Mouse (Mus musculus) bone marrow macrophage, adult 2 months (primary cell): Measurements from ENCODE around the gene Trp53bp1. TPM values are rescaled to one million over a fixed set of nuclear protein-coding genes. Genes with fewer than 3 reads are reported as not detected.
A peak's percentile ranks its signal among the peaks of the same experiment; 100 is the strongest.

Experiments
- H3K27ac ChIP-seq: 2 replicates; pipeline ENCODE4 v1.5.1; 2012; ENCODE audit warnings: low read depth, low read length; ENCODE audit not compliant: insufficient read depth
- H3K4me1 ChIP-seq: 2 replicates; pipeline ENCODE4 v1.6.1; 2012; ENCODE audit warnings: low read length; ENCODE audit not compliant: control insufficient read depth, insufficient read depth
- H3K4me3 ChIP-seq: 2 replicates; pipeline ENCODE4 v1.5.1; 2012; ENCODE audit warnings: mild to moderate bottlenecking, low read length, moderate library complexity; ENCODE audit not compliant: insufficient read depth
- CTCF ChIP-seq: IDR thresholded peaks from 2 replicates; pipeline ENCODE4 v1.5.1; 2012; ENCODE audit warnings: low read depth, mild to moderate bottlenecking, low read length, moderate library complexity
- POLR2A ChIP-seq: IDR thresholded peaks from 2 replicates; pipeline ENCODE4 v1.6.1; 2012; ENCODE audit warnings: mild to moderate bottlenecking, low read depth, low read length, borderline replicate concordance
- polyA plus RNA-seq: library from polyadenylated mRNA; stranded (reverse); fragments of >200 nt; gene quantifications from 2 replicates; pipeline ENCODE4 v1.2.4, GENCODE M21; 2012; ENCODE audit not compliant: missing spikeins, insufficient read depth, insufficient read length

Trp53bp1 gene
- 22.2 and 22.6 TPM in 2 replicates for polyA plus RNA-seq

DNA sequence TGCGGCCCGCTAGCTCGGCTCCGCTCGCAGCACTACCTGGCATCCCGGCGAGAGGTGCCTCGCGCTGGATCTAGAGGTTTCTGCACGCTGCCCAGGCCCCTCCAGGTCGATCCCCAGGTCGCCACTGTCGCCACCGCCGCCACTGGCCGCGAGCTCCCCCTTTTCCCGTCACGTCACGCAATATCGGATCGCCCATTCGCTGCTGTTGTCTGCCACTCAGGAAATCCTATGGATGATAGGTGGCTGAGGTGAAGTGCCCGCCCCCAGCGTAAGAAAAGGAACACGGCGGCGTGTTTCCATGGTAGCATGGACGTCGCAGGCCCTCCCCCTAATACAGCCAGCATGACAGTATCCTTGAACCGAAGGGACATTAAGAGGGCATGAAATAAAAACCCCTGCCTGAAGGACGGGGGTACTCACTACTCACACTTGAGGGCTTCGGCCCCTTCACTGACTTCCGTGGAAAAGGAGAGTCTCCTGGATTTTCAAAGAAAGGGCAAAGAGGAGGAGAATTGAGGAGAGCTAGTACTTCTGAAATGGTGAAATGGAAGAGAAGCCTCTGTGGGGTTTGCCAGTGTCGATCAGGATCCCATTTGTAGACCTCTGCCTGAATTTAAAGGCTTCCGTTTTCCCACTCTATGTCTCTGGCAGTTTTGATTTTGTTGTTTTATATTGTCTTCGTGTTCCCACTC is at the start of gene Trp53bp1:
Trp53bp1 (minus strand) TSS at position 172 of the 692 bp plus-strand sequence.
- Histone ChIP-seq H3K27ac (no peak within 1 kb of the TSS), H3K4me3 (peak within 1 kb of the TSS; percentile 63)

DNA sequence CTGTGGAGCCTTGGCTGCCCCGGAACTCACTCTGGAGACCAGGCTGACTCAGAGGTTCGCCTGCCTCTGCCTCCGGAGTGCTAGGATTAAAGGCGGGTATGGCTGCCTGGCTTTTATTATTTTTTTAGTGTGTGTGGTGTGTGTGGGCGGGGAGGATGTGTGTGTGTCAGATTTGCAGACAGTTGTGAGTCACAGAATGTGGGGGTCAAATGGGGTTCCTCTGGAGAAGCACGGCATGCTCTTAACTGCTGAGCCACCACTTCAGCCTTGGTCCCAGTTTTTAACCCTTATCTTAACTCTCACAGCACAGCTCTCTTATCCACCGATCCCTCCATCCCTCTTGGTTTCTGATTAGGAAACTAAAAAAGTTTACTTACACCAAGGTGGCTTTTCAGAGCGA is 45.1 kb upstream of the Trp53bp1 start:
- Histone ChIP-seq H3K4me1 (peaks cover 10% of the 10 kb centered on the region), H3K27ac (no peak overlapping the region), H3K4me3 (no peak overlapping the region)
- TF ChIP-seq POLR2A (no peak), CTCF (no peak)

More for the DNA sequence above, at the start of gene Trp53bp1:
- H3K4me1 ChIP-seq = peaks cover 13% of the 10 kb centered on the region
- no peak for TF ChIP-seq POLR2A
- TF ChIP-seq CTCF = no peak

DNA sequence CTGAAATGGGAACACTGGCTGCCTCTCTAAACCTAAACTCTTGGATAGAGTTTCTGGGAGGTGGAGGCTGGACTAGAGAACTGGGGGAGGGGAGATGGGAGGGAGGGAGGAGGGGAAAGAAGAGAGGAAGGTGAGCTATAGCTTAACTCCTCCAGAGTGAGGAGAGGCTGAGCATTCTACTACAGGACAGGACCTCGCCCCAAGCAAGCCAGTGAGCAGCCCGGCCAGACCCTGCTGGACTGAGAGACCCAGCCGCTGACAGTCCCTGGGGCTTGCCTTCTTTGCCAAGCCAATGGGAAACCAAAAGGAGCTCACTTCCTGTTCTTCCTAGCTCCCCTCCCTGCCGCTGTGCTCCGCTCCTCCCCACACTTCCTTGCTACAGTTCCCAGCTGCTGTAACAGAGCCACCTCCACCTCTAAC is 37.8 kb upstream of the Trp53bp1 start:
- TF ChIP-seq POLR2A (no peak), CTCF (no peak)
- H3K4me3 ChIP-seq = peak overlapping the region; percentile 27; the same call in 1 of the 2 replicates
- H3K4me1 ChIP-seq = peaks cover 6% of the 10 kb centered on the region
- no peak overlapping the region for H3K27ac ChIP-seq

DNA sequence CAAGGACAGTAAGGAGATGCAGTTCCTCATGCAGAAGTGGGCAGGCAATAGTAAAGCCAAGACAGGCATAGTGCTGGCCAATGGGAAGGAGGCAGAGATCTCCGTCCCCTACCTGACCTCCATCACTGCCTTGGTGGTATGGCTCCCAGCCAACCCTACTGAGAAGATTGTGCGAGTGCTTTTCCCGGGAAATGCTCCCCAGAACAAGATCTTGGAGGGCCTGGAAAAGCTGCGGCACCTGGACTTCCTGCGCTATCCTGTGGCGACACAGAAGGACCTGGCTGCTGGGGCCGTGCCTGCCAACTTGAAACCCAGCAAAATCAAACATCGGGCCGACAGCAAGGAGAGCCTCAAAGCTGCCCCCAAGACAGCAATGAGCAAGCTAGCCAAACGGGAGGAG is 28.8 kb upstream of the Trp53bp1 start:
- TF ChIP-seq CTCF = no peak
- no peak for TF ChIP-seq POLR2A
- Histone ChIP-seq H3K27ac (no peak overlapping the region), H3K4me1 (no peaks in the 10 kb centered on the region), H3K4me3 (no peak overlapping the region)

DNA sequence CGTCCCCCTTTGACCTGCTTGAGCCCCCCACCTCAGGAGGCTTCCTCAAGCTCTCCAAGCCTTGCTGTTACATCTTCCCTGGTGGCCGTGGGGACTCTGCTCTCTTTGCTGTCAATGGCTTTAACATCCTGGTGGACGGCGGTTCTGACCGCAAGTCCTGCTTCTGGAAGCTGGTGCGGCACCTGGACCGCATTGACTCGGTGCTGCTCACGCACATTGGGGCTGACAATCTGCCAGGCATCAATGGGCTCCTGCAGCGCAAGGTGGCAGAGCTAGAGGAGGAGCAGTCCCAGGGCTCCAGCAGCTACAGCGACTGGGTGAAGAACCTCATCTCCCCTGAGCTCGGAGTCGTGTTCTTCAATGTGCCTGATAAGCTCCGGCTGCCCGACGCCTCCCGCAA is 28.3 kb upstream of the Trp53bp1 start:
- TF ChIP-seq CTCF (no peak), POLR2A (no peak)
- Histone ChIP-seq H3K4me1 (peaks cover 5% of the 10 kb centered on the region), H3K27ac (no peak overlapping the region), H3K4me3 (no peak overlapping the region)

DNA sequence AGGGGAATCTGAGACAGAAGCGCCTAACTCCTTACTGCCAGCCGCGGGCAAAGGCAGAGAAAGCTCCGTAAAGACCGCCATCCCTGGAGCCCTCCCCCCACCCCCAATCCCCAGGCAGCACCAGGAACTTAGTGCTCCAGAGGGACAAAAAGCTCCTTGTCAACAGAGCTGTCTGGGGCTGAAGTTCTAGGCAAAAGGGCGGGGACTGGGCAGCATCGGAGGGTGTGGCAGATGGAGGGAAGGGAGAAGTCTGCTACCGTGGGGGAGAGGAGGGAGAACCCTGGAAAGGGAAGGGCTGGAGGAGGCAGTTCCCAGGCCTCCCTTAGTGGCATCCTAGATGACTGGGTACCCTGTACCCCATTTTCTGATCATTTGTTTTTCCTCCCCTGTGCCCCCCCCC is 26.9 kb upstream of the Trp53bp1 start:
- H3K4me1 ChIP-seq = peaks cover 9% of the 10 kb centered on the region
- H3K4me3 ChIP-seq = no peak overlapping the region
- no peak overlapping the region for H3K27ac ChIP-seq
- TF ChIP-seq POLR2A (no peak), CTCF (no peak)

DNA sequence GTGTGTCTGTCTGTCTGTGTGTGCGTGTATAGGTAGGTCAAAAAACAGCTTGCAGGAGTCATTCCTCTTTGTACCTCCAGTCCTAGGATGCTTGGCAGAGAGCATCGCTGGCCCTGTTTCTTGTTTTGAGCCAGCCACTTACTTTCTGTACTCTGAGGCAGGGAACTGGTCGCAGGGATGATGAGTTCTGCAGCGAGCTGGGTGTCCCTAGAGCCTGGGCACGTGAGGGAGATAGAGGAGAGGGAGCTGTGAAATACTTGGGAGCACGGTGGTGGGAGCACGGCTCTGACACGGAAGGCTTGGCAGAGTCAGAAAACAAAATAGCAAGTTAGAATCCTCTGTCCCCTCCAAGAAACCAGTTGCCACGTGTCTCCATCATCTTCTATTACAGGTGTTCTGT is 26.5 kb upstream of the Trp53bp1 start:
- H3K27ac ChIP-seq = no peak overlapping the region
- TF ChIP-seq POLR2A (no peak), CTCF (no peak)
- H3K4me3 ChIP-seq = no peak overlapping the region
- peaks cover 9% of the 10 kb centered on the region for H3K4me1 ChIP-seq

DNA sequence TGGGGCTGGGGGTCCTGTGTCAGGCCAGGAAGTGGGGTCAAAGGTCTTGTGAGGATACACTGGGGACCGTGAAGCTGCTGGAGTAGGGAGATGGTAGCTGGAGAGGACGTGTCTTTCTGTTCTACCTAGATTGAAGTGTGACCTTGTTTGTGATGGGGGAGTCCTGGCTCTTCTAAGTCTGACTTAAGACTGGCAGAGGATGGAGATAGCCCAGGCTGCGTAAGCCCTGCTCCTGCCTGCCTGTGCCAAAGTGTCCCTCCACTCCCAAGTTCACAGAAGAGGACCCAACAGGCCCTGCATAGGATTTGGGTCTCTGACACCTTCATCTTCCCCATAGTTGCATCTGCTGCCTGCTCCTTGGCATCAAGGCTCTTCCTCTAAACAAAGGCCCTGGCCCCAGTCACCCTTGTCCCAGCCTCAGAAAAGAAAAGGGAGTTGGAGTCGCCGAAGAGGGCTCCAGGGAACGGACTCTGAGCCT is 25.6 kb upstream of the Trp53bp1 start:
- Histone ChIP-seq H3K27ac (no peak overlapping the region), H3K4me1 (peaks cover 9% of the 10 kb centered on the region), H3K4me3 (no peak overlapping the region)
- no peak for TF ChIP-seq POLR2A
- no peak for TF ChIP-seq CTCF

DNA sequence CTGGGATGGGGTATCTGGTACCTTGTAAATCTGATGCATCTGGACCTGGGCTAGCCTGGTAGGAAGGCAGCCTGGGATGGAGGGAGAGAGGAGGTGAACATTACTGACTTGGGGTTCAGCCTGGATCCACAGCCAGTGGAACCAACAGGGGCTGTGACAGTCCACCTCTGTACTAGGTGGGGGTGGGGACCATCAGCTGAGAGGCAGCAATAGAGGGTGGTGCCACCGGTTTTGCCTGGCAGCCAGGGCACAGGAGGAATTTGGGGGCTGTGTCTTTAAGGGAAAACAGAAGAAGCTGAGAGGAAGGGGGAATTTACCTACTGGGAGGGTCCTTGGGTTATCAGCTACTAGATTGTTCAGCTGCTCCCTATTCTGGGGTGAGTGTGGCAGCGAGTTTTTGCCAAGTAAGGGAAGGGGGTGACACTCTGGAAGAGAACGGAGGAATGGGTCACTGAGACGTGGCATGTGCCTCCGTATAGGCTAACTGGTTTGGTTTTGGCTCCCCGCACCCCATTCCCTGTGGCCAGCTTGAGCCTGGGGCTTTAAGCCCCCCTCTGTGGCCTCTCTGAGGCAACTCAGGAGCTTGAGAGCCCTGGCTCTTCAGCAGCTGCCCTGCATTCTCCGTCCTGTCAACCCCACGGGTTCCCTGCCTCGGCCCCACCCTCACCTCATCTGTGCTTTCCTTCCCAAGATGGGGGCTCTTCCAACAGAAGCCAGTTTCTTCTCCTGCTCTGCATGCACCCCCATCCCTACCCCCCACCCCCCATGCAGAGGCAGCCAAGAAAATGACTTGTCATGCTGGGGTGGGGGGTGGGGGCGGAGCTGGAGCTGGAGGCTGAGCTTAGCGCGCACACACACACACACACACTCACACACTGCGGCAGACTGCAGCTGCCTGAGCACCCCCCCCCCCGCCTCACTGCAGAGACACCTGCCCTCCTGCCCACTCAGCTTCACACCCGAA is 24.7 kb upstream of the Trp53bp1 start:
- H3K27ac ChIP-seq = no peak overlapping the region
- H3K4me3 ChIP-seq = peak overlapping the region; percentile 14; the same call in 1 of the 2 replicates
- TF ChIP-seq CTCF (no peak), POLR2A (no peak)
- H3K4me1 ChIP-seq = peaks cover 9% of the 10 kb centered on the region
